Mouse (Mus musculus) heart, postnatal 0 days (tissue): ENCODE results near the gene Cntn4. TPM values are rescaled to one million over a fixed set of nuclear protein-coding genes. Genes with fewer than 3 reads are reported as not detected.

Experiments
- ATAC-seq: fragments of 200-750 bp; cut with Nextera tagmentation; 2 replicates; pipeline ENCODE4 v1.8.0; 2017; ENCODE audit warnings: low read depth, moderate number of reproducible peaks, moderate library complexity; ENCODE audit not compliant: insufficient read depth
- DNase-seq: peaks from one replicate; pipeline ENCODE4 v3.0.0-alpha.2; 2016; ENCODE audit warnings: low spot score
- H3K27ac ChIP-seq: fragments of 300-500 bp; sonication (generic); 2 replicates; pipeline ENCODE4 v1.5.1; 2014; ENCODE audit warnings: low read depth, mild to moderate bottlenecking
- H3K27me3 ChIP-seq: fragments of 300-500 bp; sonication (generic); 2 replicates; pipeline ENCODE4 v1.6.1; 2014; ENCODE audit warnings: low read length, mixed read lengths; ENCODE audit not compliant: control insufficient read depth, insufficient read depth
- H3K36me3 ChIP-seq: fragments of 300-500 bp; sonication (generic); replicated peaks from 2 replicates; pipeline ENCODE4 v1.6.1; 2014; ENCODE audit warnings: low read length, mixed read lengths; ENCODE audit not compliant: control insufficient read depth, insufficient read depth
- H3K4me1 ChIP-seq: fragments of 300-500 bp; sonication (generic); 2 replicates; pipeline ENCODE4 v1.6.1; 2014; ENCODE audit warnings: antibody characterized with exemption; ENCODE audit not compliant: control insufficient read depth, insufficient read depth
- H3K4me2 ChIP-seq: fragments of 300-500 bp; sonication (generic); 2 replicates; pipeline ENCODE4 v1.6.1; 2014; ENCODE audit warnings: low read depth, mild to moderate bottlenecking, low read length, moderate library complexity
- H3K4me3 ChIP-seq: fragments of 300-500 bp; sonication (generic); 2 replicates; pipeline ENCODE4 v1.5.1; 2014; ENCODE audit warnings: low read depth, low read length
- H3K9ac ChIP-seq: fragments of 300-500 bp; sonication (generic); replicated peaks from 2 replicates; pipeline ENCODE4 v1.6.1; 2014; ENCODE audit warnings: low read depth, low read length, mixed read lengths
- H3K9me3 ChIP-seq: fragments of 300-500 bp; sonication (generic); replicated peaks from 2 replicates; pipeline ENCODE4 v1.6.1; 2016; ENCODE audit warnings: low read length; ENCODE audit not compliant: control insufficient read depth
- CTCF ChIP-seq: IDR thresholded peaks from 2 replicates; pipeline ENCODE4 v1.5.1; 2016; ENCODE audit warnings: antibody characterized with exemption, control low read depth, low read depth
- EP300 ChIP-seq: IDR thresholded peaks from 2 replicates; pipeline ENCODE4 v1.6.1; 2016; ENCODE audit warnings: antibody characterized with exemption, low read depth
- WGBS: fragments of 180-500 bp; shearing (Covaris S2); extraction: QIAGEN DNeasy Blood & Tissue Kit; methylation state at CpG from one replicate; pipeline ENCODE4 v1.1.7; 2014; 5-methylcytosine and 5-hydroxymethylcytosine counted together
- polyA plus RNA-seq: library from polyadenylated mRNA; unstranded; fragments of >200 nt; fragmentation: Nextera tagmentation; extraction: Ambion mirVana; gene quantifications from 2 replicates; pipeline ENCODE4 v1.2.1, GENCODE M21; 2015
- total RNA-seq: library from RNA; depleted of rRNA; stranded (reverse); fragments of >200 nt; gene quantifications from 2 replicates; pipeline ENCODE4 v1.2.3, GENCODE M21; 2014; ENCODE audit warnings: low replicate concordance

Cntn4 gene
- total and polyA plus RNA-seq, 2 experiments from 2014 or later: 0.04 to 0.07 TPM

- no peaks in the 10 kb centered on the region for H3K9me3 ChIP-seq
These were observed 786.4 kb downstream of the Cntn4 start for GRCm38 (mm10) chr6:106463857-106464256.

DNA sequence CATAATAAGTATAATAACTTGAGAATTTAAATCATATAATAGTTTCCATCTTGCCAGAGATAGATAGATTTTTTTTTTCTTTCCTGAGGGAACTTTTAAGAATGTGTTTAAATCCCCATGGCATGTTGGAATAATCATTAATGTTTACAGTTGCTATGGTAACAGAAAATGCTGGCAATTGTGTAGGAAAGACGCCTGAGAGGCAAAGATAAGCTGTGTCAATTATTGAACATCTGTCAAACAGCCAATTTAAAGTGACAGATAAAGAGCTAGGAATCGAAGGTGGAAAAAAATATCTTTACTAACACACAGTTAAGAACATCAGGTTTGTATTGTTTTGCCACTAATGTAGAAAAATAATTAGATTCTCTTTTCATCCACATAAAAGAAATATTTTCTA lies 788.3 kb downstream of the Cntn4 start:
- Histone ChIP-seq H3K27ac (no peak overlapping the region), H3K4me3 (no peak overlapping the region), H3K4me1 (no peaks in the 10 kb centered on the region), H3K27me3 (no peaks in the 10 kb centered on the region), H3K9me3 (no peaks in the 10 kb centered on the region), H3K36me3 (no peaks in the 10 kb centered on the region), H3K4me2 (no peak overlapping the region), H3K9ac (no peak overlapping the region)
- ATAC-seq (no peak), DNase-seq (no peak)
- 15% methylated on average over 2 of the region's 2 CpGs for WGBS
- TF ChIP-seq CTCF (no peak), EP300 (no peak)

More at GRCm38 (mm10) chr6:106463857-106464256, 786.4 kb downstream of the Cntn4 start:
- Histone ChIP-seq H3K27ac (no peak overlapping the region), H3K4me2 (no peak overlapping the region), H3K9ac (no peak overlapping the region), H3K4me1 (no peaks in the 10 kb centered on the region), H3K27me3 (no peaks in the 10 kb centered on the region), H3K36me3 (no peaks in the 10 kb centered on the region), H3K4me3 (no peak overlapping the region)
- ATAC-seq (no peak), DNase-seq (no peak)
- 29% methylated on average over 2 of the region's 2 CpGs for WGBS
- TF ChIP-seq EP300: no peak
- no peak for TF ChIP-seq CTCF

DNA sequence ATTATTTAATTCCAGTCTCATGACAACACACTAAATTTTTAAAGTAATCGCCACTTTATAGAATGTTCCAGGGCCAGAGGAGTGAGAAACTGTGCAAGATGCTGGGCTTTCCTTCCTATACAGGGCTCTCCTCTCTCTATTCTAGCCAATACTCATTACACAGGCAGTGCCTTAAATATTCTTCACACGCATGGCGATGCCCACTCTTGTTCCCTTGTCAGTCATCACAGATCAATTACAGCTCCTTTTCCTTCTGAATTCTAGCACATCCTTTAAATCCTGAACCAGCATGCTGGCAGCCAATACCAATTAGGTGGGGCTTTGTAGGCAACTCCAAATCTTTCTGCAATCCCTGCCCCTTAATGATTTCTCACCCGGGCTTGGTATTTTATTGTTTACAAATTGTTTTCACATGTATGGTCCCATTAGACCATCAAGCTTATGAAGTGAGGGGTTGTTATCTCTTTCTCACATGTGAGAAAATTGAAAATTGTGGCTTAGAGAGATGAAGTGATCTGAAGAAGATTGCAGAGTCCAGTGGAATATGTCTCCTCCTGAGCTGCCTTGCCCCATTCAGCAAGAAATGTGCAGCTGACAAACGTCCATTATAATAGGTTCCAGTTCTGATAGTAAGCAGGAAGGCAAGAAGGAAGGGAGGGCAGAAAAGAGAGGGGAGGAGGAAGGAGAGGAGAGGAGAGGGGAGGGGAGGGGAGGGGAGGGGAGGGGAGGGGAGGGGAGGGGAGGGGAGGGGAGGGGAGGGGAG lies 789.0 kb downstream of the Cntn4 start:
- 63% methylated on average over 5 of the region's 5 CpGs for WGBS
- H3K9me3 ChIP-seq: no peaks in the 10 kb centered on the region
- no peak overlapping the region for H3K4me3 ChIP-seq
- H3K9ac ChIP-seq: no peak overlapping the region
- DNase-seq (no peak), ATAC-seq (no peak)
- no peak for TF ChIP-seq EP300
- no peak for TF ChIP-seq CTCF
- H3K4me2 ChIP-seq: no peak overlapping the region
- H3K27ac ChIP-seq: no peak overlapping the region
- H3K36me3 ChIP-seq: no peaks in the 10 kb centered on the region
- H3K27me3 ChIP-seq: no peaks in the 10 kb centered on the region
- no peaks in the 10 kb centered on the region for H3K4me1 ChIP-seq

- H3K4me2 ChIP-seq: no peak overlapping the region
- no peaks in the 10 kb centered on the region for H3K27me3 ChIP-seq
- no peaks in the 10 kb centered on the region for H3K4me1 ChIP-seq
- H3K9me3 ChIP-seq: no peaks in the 10 kb centered on the region
- H3K4me3 ChIP-seq: no peak overlapping the region
- no peaks in the 10 kb centered on the region for H3K36me3 ChIP-seq
- H3K27ac ChIP-seq: no peak overlapping the region
- H3K9ac ChIP-seq: no peak overlapping the region
- ATAC-seq (no peak), DNase-seq (no peak)
- whole genome bisulfite sequencing: 74% methylated on average over 2 of the region's 2 CpGs
- TF ChIP-seq EP300 (no peak), CTCF (no peak)
These were observed 794.6 kb downstream of the Cntn4 start for GRCm38 (mm10) chr6:106471840-106472608.

DNA sequence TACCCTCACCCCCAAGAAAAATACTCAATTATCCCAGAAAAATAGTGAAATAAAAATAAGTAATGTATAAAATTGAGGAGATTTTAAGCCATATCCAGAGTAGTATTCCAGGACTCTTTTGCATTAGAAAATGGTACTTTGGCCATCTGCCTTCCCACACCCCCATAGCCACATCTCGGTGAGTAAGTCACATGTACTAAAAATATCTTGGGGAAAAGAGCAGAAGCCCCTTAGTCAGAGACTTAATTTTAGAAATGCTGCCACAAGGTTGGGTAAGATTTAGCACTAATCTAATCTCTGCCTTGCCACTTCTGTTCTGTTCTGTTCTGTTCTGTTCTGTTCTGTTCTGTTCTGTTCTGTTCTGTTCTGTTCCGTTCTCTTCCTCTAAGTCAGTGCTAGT lies 796.4 kb downstream of the Cntn4 start:
- Histone ChIP-seq H3K36me3 (no peaks in the 10 kb centered on the region), H3K4me1 (no peaks in the 10 kb centered on the region), H3K9me3 (no peaks in the 10 kb centered on the region), H3K4me2 (no peak overlapping the region), H3K9ac (no peak overlapping the region), H3K4me3 (no peak overlapping the region), H3K27ac (no peak overlapping the region), H3K27me3 (no peaks in the 10 kb centered on the region)
- TF ChIP-seq CTCF: no peak
- no peak for TF ChIP-seq EP300
- 38% methylated on average over 2 of the region's 2 CpGs for WGBS
- DNase-seq: no peak
- peak; percentile 30; the same call in 1 of the 2 replicates for ATAC-seq
